Mouse (Mus musculus) cerebellum, adult 9-10 months (tissue): Measurements from ENCODE around the gene Ckmt1.
"Not testable (repeated sequence)": the region's sequence is repeated elsewhere in the genome, so short reads cannot be mapped to it uniquely, and the experiment has no call there.

Source experiments
- DNase-seq: peaks from one replicate; pipeline ENCODE4 v3.0.0; 2022

The Ckmt1 gene

GRCm38 (mm10) chr2:121357494-121357893 lies at the start of gene Ckmt1:
Ckmt1 (plus strand) TSS chr2:121357714.
- DNase-seq, result peak; percentile 45

DNA sequence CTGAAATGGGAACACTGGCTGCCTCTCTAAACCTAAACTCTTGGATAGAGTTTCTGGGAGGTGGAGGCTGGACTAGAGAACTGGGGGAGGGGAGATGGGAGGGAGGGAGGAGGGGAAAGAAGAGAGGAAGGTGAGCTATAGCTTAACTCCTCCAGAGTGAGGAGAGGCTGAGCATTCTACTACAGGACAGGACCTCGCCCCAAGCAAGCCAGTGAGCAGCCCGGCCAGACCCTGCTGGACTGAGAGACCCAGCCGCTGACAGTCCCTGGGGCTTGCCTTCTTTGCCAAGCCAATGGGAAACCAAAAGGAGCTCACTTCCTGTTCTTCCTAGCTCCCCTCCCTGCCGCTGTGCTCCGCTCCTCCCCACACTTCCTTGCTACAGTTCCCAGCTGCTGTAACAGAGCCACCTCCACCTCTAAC lies 48.5 kb upstream of the Ckmt1 start:
- no peak for DNase-seq

GRCm38 (mm10) chr2:121316278-121316677 lies 41.2 kb upstream of the Ckmt1 start:
- DNase-seq, result no peak

- peak; percentile 90 for DNase-seq
These were observed 34.5 kb upstream of the Ckmt1 start for GRCm38 (mm10) chr2:121323041-121323440.

DNA sequence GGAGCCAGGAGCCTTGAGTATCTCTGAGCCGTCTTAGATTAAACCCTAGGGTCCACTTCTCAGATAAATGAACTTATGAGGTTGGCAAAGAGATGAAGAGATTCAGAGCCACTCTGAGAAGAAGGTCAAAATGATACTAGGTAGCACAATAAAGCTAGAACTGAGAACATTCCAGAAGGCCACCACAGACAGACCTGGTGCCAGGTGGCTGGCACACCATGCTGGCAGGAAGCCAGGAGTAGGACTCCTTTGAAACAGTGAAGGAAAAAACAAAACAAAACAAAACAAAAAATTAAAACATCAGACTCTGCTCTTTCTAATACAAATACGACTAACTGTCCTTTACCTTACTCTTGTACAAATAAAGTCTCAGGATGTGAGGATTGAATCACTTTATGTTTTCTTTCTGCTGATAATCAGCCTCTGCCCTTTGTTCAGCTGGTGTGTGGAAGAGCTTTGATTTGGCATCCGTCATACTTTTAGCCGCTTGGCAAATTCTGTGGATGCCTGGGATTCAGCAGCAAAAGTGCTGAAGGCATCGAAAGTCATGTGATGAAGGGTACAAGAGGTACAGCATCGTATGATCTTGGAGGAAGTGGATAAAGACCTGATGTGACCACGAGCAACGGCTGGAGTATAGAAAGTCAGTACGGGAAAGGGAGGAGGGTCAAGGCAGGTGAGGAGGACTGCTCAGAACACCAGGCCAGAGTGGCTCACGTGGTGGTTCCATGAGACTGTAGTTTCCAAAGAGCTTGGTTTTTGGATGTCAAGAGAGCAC lies 33.6 kb upstream of the Ckmt1 start:
- DNase-seq, result peak; percentile 94

- peak; percentile 90 for DNase-seq
These were observed 28.0 kb upstream of the Ckmt1 start for GRCm38 (mm10) chr2:121329492-121329891.

DNA sequence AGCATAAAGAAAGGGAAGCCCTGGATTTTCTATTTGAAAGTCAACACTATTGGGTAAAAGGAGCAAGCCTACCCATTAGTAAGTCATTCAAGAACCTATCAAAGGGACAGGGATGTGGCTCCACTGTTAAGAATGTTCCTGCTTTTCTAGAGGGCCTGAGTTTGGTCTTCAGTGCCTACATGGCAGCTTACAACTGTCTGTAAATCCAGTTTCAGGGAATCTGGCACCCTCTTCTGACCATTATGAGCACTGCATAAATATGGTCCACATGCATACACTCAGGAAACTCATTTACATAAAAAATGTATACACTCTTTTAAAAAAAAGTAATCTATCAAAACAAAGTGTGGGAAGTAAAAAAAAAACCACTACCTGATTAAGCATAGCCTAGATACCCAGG lies 18.5 kb upstream of the Ckmt1 start:
- no peak for DNase-seq

GRCm38 (mm10) chr2:121353156-121353555 lies 4.4 kb upstream of the Ckmt1 start:
- DNase-seq, result no peak

GRCm38 (mm10) chr2:121354378-121354777 lies 3.1 kb upstream of the Ckmt1 start:
- DNase-seq, result no peak

DNA sequence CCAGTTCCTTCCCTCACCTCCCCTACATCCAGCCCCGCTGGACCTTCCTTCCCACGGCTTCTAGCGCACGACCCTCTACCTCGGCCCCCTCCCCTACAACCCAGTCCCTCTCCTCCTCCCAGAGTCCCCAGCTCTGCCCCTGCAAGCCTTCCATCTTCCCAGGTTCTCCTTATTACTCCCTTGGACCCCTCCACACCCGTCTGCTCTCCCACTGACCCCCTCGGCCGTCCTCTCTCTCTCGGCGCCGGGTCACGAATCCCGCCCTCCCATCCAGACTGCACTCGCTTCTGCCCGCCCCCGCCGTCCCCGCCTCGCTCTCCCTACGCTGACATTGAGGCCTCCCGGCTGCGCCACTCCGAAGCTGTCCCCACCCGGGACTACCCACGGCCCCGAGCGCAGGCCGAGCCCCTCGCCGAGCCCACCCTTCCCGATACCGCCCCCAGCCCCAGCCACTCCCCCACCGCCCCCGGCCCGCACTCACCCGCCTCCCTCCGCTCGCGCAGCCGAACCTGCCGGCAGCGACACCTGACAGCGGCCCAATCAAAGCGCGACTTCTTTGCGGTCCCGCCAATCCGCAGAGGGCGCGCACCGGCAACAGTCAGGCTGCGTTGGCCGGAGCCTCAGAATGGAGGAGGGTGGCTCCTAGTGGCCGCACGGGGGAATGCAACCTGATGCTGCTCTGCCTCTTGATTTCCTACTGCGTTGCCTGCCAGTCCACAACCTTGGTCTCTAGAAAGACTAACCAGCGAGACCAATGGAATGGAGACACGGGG lies 2.5 kb upstream of the Ckmt1 start, which contains the start of gene Ppip5k1:
Gene Ppip5k1, minus strand, starts transcription at position 577 of the 773 bp plus-strand sequence.
- peak; percentile 98 for DNase-seq

DNA sequence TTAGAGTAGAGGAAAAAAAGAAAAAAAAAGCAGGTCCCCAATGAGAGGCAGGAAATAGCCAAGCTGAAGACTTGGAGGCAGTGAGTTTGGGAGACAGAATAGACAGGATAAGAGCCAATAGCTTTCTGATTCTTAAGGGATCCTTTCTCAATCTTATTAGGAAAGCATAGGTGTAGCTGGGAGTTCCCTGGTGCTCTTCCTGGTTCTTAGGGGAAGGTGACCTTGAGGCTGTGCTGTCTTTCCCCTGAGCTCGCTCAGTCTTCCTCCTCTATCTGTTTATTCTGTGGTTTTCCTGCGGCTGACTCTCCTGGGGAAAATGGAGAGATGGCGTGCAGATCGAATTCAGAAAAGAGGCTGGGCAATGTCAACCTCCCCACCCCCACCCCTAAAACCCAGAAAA lies 447 bp downstream of the Ckmt1 start:
- peak; percentile 29 for DNase-seq

GRCm38 (mm10) chr2:121358381-121358780 lies 867 bp downstream of the Ckmt1 start:
- peak; percentile 95 for DNase-seq

GRCm38 (mm10) chr2:121359461-121359860 lies 1.9 kb downstream of the Ckmt1 start:
- DNase-seq, result peak; percentile 56

DNA sequence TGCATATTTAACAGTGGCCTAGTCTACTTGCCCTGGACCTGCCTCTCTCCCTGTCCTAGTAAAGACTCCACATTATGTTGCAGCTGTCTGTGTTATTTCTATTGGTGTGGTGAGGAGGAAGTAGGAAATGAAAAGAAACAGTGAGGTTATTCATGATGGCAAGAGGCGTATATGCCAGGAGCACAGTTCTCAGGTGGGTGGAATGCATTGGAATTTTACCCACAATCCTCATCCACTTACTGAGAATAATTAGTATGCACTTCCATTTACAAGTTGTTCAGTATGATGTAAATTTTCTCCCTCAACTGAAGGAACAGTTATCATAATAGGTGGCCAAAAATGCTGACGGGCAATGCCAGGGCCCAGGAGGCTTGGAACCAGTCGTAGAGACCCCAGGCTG lies 6.1 kb downstream of the Ckmt1 start:
- no peak for DNase-seq

- DNase-seq, result peak; percentile 64
These were observed 11.3 kb downstream of the Ckmt1 start for GRCm38 (mm10) chr2:121368831-121369230.

DNA sequence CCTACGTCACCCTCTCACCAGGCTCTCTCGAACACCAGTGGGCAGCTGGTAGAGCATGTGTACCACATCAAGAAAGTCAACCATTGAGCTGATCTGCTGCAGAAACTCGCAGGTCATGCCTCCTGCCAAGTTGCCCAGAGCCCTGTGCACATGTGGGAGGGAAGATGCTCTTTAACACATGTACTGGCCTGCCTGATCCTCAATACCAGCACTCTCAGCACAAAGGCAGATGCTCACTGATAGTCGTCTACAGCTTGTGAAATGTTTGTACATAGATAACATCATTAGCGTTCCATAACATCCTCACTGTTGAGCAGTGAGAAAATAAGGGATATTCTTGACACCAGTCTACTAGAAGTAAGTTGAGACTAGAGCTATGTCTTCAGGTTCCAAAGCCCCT lies 13.4 kb downstream of the Ckmt1 start:
- DNase-seq, result no peak

DNA sequence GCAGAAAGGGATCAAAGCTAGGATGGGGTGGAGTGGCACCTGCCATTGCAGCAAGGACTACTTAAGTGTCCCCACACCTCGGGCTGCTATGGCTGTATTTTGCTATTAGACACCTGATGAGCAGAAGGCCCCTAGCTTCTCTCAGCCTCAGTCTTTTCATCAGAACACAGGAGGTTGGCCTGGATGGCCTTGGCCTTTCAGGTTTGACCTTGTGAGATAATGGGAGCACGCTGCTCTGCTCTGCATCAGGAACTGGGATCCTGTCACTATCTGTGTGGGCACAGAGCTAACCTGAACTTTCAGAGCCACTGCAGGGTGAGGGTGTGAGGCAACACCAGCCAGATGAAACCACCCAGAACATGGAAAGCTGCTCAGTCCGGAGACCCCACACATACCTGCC lies 14.8 kb downstream of the Ckmt1 start:
- no peak for DNase-seq

DNA sequence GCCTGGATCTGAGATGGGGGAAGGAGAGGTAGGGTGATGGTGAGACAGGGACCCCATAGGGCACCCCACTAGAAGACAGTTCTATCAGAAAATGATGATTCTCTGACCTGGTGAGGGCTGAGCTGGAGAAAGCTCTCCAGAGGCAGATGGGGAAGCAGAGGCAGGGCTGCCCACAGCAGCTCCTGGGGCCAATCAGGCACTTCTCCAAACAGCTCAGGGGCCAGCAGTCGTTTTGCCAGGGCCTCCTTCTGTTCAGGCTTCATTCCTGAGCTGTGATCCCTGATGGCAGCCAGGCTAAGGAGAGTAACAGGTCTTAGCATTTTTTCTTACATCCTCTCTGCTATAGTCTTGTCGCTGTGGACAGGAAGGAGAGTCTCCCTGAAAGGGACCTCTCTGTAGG lies 17.3 kb downstream of the Ckmt1 start:
- DNase-seq, result no peak

- not testable (repeated sequence) for DNase-seq
These were observed 29.6 kb downstream of the Ckmt1 start, which contains the start of gene Strc for GRCm38 (mm10) chr2:121386961-121387575. Strc (minus strand) TSS chr2:121387168.

DNA sequence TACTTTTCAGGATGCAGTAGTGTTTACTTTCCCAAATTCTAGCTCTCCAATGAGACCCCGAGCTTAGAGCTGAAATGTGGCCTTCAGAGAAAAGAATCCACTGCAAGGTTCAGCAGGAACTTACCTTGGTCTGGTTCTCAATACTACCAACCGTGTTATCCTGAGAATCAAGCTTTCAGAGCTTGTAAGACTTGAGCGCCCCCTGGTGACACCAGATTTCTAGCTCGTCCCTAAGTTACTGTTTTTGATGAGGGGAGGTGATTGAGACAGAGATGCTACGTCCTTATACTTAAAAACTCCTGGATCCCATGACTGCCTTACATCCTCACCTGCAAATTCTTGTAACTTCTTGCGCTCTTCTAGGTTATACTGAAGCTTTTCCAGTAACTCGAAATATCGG lies 39.1 kb downstream of the Ckmt1 start:
- peak; percentile 91 for DNase-seq

GRCm38 (mm10) chr2:121403296-121403695 lies 45.8 kb downstream of the Ckmt1 start:
- DNase-seq, result no peak

DNA sequence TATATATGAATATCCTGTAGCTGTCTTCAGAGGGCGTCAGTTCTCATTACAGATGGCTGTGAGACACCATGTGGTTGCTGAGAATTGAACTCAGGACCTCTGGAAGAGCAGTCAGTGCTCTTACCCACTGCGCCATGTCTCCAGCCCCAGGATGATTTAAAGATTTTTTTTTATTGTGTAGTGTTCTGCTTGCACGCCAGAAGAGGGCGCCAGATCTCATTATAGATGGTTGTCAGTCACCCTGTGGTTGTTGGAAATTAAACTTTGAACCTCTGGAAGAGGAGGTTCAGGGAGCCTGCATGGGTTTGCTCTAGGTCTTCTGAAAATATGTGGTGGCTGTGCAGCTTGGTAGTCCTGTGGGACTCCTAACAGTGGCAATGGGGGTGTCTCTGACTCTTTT lies 50.6 kb downstream of the Ckmt1 start:
- peak; percentile 31 for DNase-seq

GRCm38 (mm10) chr2:121412843-121413386 lies 55.4 kb downstream of the Ckmt1 start:
- no peak for DNase-seq
